Mouse (Mus musculus) olfactory bulb, adult 2 months (tissue): ENCODE measurements at regions not wholly inside any gene's neighbourhood (a gene's known extent, or its start where the extent isn't known, plus 50 kb on each side); places are given as distances from the start of the nearest gene placed in this dataset.

Source experiments
- CTCF ChIP-seq: fragments of 200-500 bp; IDR thresholded peaks from 2 replicates; pipeline ENCODE4 v1.5.1; 2012; ENCODE audit warnings: low read depth, mild to moderate bottlenecking, low read length, moderate library complexity; ENCODE audit not compliant: insufficient read depth
- POLR2A ChIP-seq: fragments of 200-500 bp; IDR thresholded peaks from 2 replicates; pipeline ENCODE4 v1.6.1; 2012; ENCODE audit warnings: mild to moderate bottlenecking, low read depth, low read length, moderate library complexity; ENCODE audit not compliant: insufficient read depth

DNA sequence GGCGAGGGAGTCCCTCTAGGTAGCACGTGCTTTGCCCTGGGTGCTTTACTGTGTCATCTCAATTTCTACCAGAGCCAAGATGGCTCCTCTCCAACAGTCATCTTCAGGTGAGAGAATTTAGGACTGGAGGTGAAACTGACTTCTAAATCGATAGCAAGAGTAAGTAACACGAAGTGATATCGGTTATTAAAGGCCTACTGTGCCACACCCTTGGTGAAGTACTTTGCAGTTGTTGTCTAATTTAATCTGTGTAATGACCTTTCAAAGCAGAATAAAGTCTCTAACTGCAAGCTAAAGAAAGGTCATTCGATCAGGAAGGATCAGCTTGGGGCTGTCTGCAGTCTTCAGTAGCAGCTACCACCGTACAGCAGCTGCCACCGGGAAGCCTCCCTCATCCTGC is 89.5 kb upstream of the St6galnac5 start:
- TF ChIP-seq CTCF (no peak), POLR2A (no peak)
